Mouse (Mus musculus) thymus, adult 2 months (tissue): ENCODE results near the gene Dyrk1a. TPM values are rescaled to one million over a fixed set of nuclear protein-coding genes. Genes with fewer than 3 reads are reported as not detected.
A peak's percentile ranks its signal among the peaks of the same experiment; 100 is the strongest.

Experiments
- DNase-seq: peaks from one replicate; pipeline ENCODE4 v3.0.0; 2021
- H3K27ac ChIP-seq: fragments of 200-500 bp; 2 replicates; pipeline ENCODE4 v1.5.1; 2012; ENCODE audit warnings: low read length, control low read depth; ENCODE audit not compliant: control insufficient read depth, insufficient read depth
- H3K27me3 ChIP-seq: fragments of 200-500 bp; 2 replicates; pipeline ENCODE4 v1.6.1; 2012; ENCODE audit warnings: mild to moderate bottlenecking, low read length, moderate library complexity, mixed read lengths; ENCODE audit not compliant: control insufficient read depth, insufficient read depth
- H3K36me3 ChIP-seq: fragments of 200-500 bp; 2 replicates; pipeline ENCODE4 v1.6.1; 2012; ENCODE audit warnings: mild to moderate bottlenecking, low read length, moderate library complexity; ENCODE audit not compliant: control insufficient read depth, insufficient read depth
- H3K4me1 ChIP-seq: fragments of 200-500 bp; replicated peaks from 2 replicates; pipeline ENCODE4 v1.6.1; 2012; ENCODE audit warnings: low read length; ENCODE audit not compliant: control insufficient read depth, insufficient read depth
- H3K4me3 ChIP-seq: fragments of 200-500 bp; 2 replicates; pipeline ENCODE4 v1.5.1; 2012; ENCODE audit warnings: mild to moderate bottlenecking, low read length, control low read depth, moderate library complexity; ENCODE audit not compliant: control insufficient read depth, insufficient read depth
- CTCF ChIP-seq: fragments of 200-500 bp; IDR thresholded peaks from 2 replicates; pipeline ENCODE4 v1.5.1; 2012; ENCODE audit warnings: mild to moderate bottlenecking, control low read depth, low read length, moderate library complexity, borderline replicate concordance; ENCODE audit not compliant: control insufficient read depth, poor library complexity, insufficient read depth; ENCODE audit errors: extremely low read depth
- POLR2A ChIP-seq: fragments of 200-500 bp; IDR thresholded peaks from 2 replicates; pipeline ENCODE4 v1.6.1; 2012; ENCODE audit warnings: mild to moderate bottlenecking, low read length, control low read depth, moderate library complexity; ENCODE audit not compliant: control insufficient read depth, poor library complexity, insufficient read depth; ENCODE audit errors: extremely low read depth
- WGBS: fragments of 180-500 bp; shearing (Covaris S2); methylation state at CpG from one replicate; pipeline ENCODE4 v1.1.7; 2018; 5-methylcytosine and 5-hydroxymethylcytosine counted together
- polyA plus RNA-seq: library from polyadenylated mRNA; depleted of rRNA; stranded (reverse); fragments of >200 nt; gene quantifications from 2 replicates; pipeline ENCODE4 v1.2.3, GENCODE M21; 2012

Dyrk1a gene
- polyA plus RNA-seq, 1 experiment: 78.4 TPM

GRCm38 (mm10) chr16:94633012-94633411 is 63.2 kb downstream of the Dyrk1a start:
- no peak overlapping the region for H3K27ac ChIP-seq
- TF ChIP-seq CTCF (no peak), POLR2A (no peak)
- DNase-seq: no peak
- peaks cover 5% of the 10 kb centered on the region for H3K4me1 ChIP-seq
- H3K27me3 ChIP-seq: no peaks in the 10 kb centered on the region; the same call in 1 of the 2 replicates
- H3K36me3 ChIP-seq: no peaks in the 10 kb centered on the region
- 83% methylated on average over 6 of the region's 6 CpGs for WGBS
- no peak overlapping the region for H3K4me3 ChIP-seq

DNA sequence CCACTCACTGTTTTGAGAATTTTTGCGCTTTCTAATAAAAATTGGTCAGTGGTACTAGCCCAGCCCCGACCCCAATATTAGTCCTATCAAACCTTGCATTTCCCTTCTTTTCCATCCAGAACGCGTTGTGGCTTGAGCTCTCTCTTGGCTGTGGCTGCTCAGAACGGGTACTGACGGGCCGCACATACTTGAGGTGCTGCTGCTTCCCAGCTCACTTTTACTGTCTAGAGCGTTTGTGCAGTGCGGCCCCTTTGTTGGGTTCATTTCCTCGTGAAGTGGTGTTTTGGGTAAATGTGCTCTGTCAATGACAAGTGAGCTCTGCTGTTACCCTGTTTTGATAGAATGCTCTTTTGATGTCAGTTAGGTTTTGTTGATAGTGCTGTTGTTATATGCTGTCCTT is 67.6 kb downstream of the Dyrk1a start:
- H3K27ac ChIP-seq: no peak overlapping the region
- H3K27me3 ChIP-seq: no peaks in the 10 kb centered on the region; the same call in 1 of the 2 replicates
- H3K4me3 ChIP-seq: no peak overlapping the region
- peaks cover 4% of the 10 kb centered on the region; the same call in 1 of the 2 replicates for H3K36me3 ChIP-seq
- DNase-seq: peak; percentile 22
- TF ChIP-seq POLR2A: no peak
- no peak for TF ChIP-seq CTCF
- WGBS: 46% methylated on average over 10 of the region's 10 CpGs
- H3K4me1 ChIP-seq: peaks cover 9% of the 10 kb centered on the region

DNA sequence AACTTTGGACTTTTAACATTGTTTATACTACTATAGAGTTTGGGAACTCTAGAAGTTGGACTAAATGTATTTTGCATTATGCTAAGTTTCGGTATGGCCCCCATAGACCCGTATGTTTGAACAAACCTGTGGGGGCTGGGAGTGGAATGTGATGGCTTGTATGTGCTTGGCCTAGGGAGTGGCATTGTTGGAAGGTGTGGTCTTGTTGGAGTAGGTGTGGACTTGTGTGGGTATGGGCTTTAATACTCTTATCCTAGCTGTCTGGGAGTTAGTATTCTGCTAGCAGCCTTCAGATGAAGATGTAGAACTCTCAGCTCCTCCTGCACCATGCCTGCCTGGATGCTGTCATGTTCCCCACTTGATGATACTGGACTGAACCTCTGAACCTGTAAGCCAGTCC is 72.0 kb downstream of the Dyrk1a start:
- no peak for DNase-seq
- Histone ChIP-seq H3K27ac (no peak overlapping the region), H3K4me1 (peaks cover 9% of the 10 kb centered on the region), H3K27me3 (no peaks in the 10 kb centered on the region), H3K36me3 (peaks cover 4% of the 10 kb centered on the region; the same call in 1 of the 2 replicates), H3K4me3 (no peak overlapping the region)
- TF ChIP-seq POLR2A: no peak
- no peak for TF ChIP-seq CTCF
- WGBS: 100% methylated on average over 2 of the region's 2 CpGs

- H3K27ac ChIP-seq: peak overlapping the region; percentile 24; the same call in 1 of the 2 replicates
- TF ChIP-seq POLR2A (no peak), CTCF (no peak)
- 19% methylated on average over 5 of the region's 5 CpGs for WGBS
- no peaks in the 10 kb centered on the region for H3K36me3 ChIP-seq
- peak; percentile 28 for DNase-seq
- H3K27me3 ChIP-seq: no peaks in the 10 kb centered on the region
- H3K4me3 ChIP-seq: no peak overlapping the region
- H3K4me1 ChIP-seq: peaks cover 16% of the 10 kb centered on the region
These were observed 77.3 kb downstream of the Dyrk1a start for GRCm38 (mm10) chr16:94647153-94647552.

GRCm38 (mm10) chr16:94647925-94648324 is 78.1 kb downstream of the Dyrk1a start:
- TF ChIP-seq POLR2A: no peak
- no peak for TF ChIP-seq CTCF
- no peak for DNase-seq
- WGBS: 87% methylated on average over 2 of the region's 2 CpGs
- Histone ChIP-seq H3K4me1 (peaks cover 16% of the 10 kb centered on the region), H3K27me3 (no peaks in the 10 kb centered on the region), H3K36me3 (no peaks in the 10 kb centered on the region), H3K4me3 (no peak overlapping the region), H3K27ac (no peak overlapping the region)

DNA sequence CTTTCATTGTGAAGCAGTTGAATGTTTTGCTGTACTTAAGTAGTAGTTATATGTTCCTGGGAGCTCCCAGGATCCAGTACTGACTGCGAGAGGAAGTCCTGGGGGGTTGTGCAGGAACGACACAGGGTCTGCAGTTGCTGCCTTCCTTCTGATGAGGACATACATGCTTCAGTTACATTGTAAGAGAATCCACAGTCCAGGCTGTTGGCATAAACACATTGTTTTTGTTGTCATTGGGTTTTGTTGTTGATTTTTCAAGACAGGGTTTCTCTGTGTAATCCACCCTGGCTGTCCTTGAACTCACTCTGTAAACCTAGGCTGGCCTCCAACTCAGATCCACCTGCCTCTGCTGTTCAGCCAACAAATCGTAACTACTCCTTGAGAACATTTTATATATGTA is 80.1 kb downstream of the Dyrk1a start:
- H3K4me3 ChIP-seq: no peak overlapping the region
- no peak overlapping the region for H3K27ac ChIP-seq
- TF ChIP-seq POLR2A (no peak), CTCF (no peak)
- WGBS: 95% methylated on average over 3 of the region's 3 CpGs
- DNase-seq: no peak
- H3K27me3 ChIP-seq: no peaks in the 10 kb centered on the region
- H3K4me1 ChIP-seq: peaks cover 16% of the 10 kb centered on the region
- no peaks in the 10 kb centered on the region for H3K36me3 ChIP-seq
